Mouse (Mus musculus): Measurements from ENCODE around the gene Gm14597. TPM values are rescaled to one million over a fixed set of nuclear protein-coding genes. Genes with fewer than 3 reads are reported as not detected.
A peak's percentile ranks its signal among the peaks of the same experiment; 100 is the strongest.
"Not testable (repeated sequence)": the region's sequence is repeated elsewhere in the genome, so short reads cannot be mapped to it uniquely, and the experiment has no call there.

Gene Gm14597
- polyA plus RNA-seq, 1 experiment from 2014 or later, result not detected

- no peak overlapping the region for H3K4me3 ChIP-seq (ENCODE audit: control insufficient read depth in 1 of 2, insufficient read depth in 1 of 2, low read depth in 1 of 2, low read length in 2 of 2)
- 2% methylated on average over 3 of the region's 3 CpGs for WGBS
- H3K36me3 ChIP-seq (ENCODE audit: control insufficient read depth, insufficient read depth, low read length), result no peaks in the 10 kb centered on the region
- no peak overlapping the region for H3K9ac ChIP-seq (ENCODE audit: low read length)
- H3K27ac ChIP-seq (replicated peaks in 1 of 2; ENCODE audit: control insufficient read depth in 1 of 2, insufficient read depth in 1 of 2, low read depth in 2 of 2, low read length in 2 of 2), result no peak overlapping the region
- H3K4me1 ChIP-seq (ENCODE audit: control insufficient read depth in 2 of 2, insufficient read depth in 2 of 2, low read length in 2 of 2), result no peaks in the 10 kb centered on the region
- H3K27me3 ChIP-seq (ENCODE audit: control insufficient read depth, insufficient read depth, low read length), result no peaks in the 10 kb centered on the region
- H3K4me2 ChIP-seq (ENCODE audit: low read length), result no peak overlapping the region
- ATAC-seq (ENCODE audit: insufficient number of reproducible peaks, insufficient read depth, low FRiP score, low read depth), result no peak
- no peaks in the 10 kb centered on the region for H3K9me3 ChIP-seq (ENCODE audit: control insufficient read depth, low read length)
These were observed 1.8 kb upstream of the Gm14597 start for GRCm38 (mm10) chrX:53610571-53610970.

- peak overlapping the region; percentile 67 to 78 for H3K27ac ChIP-seq (replicated peaks in 1 of 2; ENCODE audit: control insufficient read depth in 1 of 2, insufficient read depth in 1 of 2, low read depth in 2 of 2, low read length in 2 of 2)
- peak overlapping the region; percentile 66 for H3K4me2 ChIP-seq (ENCODE audit: low read length)
- peak overlapping the region; percentile 49 to 72 for H3K4me3 ChIP-seq (ENCODE audit: control insufficient read depth in 1 of 2, insufficient read depth in 1 of 2, low read depth in 1 of 2, low read length in 2 of 2)
- no peaks in the 10 kb centered on the region for H3K36me3 ChIP-seq (ENCODE audit: control insufficient read depth, insufficient read depth, low read length)
- no peaks in the 10 kb centered on the region for H3K27me3 ChIP-seq (ENCODE audit: control insufficient read depth, insufficient read depth, low read length)
- ATAC-seq (ENCODE audit: insufficient number of reproducible peaks, insufficient read depth, low FRiP score, low read depth), result peak; percentile 48; the same call in 1 of the 2 replicates
- WGBS, result 34% methylated on average over 15 of the region's 18 CpGs
- peak overlapping the region; percentile 70 for H3K9ac ChIP-seq (ENCODE audit: low read length)
- no peaks in the 10 kb centered on the region for H3K4me1 ChIP-seq (ENCODE audit: control insufficient read depth in 2 of 2, insufficient read depth in 2 of 2, low read length in 2 of 2)
- H3K9me3 ChIP-seq (ENCODE audit: control insufficient read depth, low read length), result no peaks in the 10 kb centered on the region
These were observed 511 bp downstream of the Gm14597 start for GRCm38 (mm10) chrX:53608122-53608813.

- Histone ChIP-seq H3K27ac (replicated peaks in 1 of 2; ENCODE audit: control insufficient read depth in 1 of 2, insufficient read depth in 1 of 2, low read depth in 2 of 2, low read length in 2 of 2) (peak within 1 kb of the TSS; percentile 67 to 78), H3K4me3 (ENCODE audit: control insufficient read depth in 1 of 2, insufficient read depth in 1 of 2, low read depth in 1 of 2, low read length in 2 of 2) (peak within 1 kb of the TSS; percentile 49 to 72), H3K36me3 (ENCODE audit: control insufficient read depth, insufficient read depth, low read length) (no peaks in the 10 kb centered on the region), H3K27me3 (ENCODE audit: control insufficient read depth, insufficient read depth, low read length) (no peaks in the 10 kb centered on the region), H3K9me3 (ENCODE audit: control insufficient read depth, low read length) (no peaks in the 10 kb centered on the region), H3K4me1 (ENCODE audit: control insufficient read depth in 2 of 2, insufficient read depth in 2 of 2, low read length in 2 of 2) (no peaks in the 10 kb centered on the region), H3K4me2 (ENCODE audit: low read length) (peak within 1 kb of the TSS; percentile 66), H3K9ac (ENCODE audit: low read length) (peak within 1 kb of the TSS; percentile 70)
- peak; percentile 70; the same call in 1 of the 2 replicates for ATAC-seq (ENCODE audit: insufficient number of reproducible peaks, insufficient read depth, low FRiP score, low read depth)
- WGBS, result 25% methylated on average over 19 of the region's 20 CpGs
These were observed 1.3 kb downstream of the Gm14597 start, which contains the start of gene Rtl8c for GRCm38 (mm10) chrX:53607242-53608121. Gene Rtl8c, plus strand, starts transcription at chrX:53608032.

GRCm38 (mm10) chrX:53606176-53606575 is 2.6 kb downstream of the Gm14597 start:
- H3K27ac ChIP-seq (replicated peaks in 1 of 2; ENCODE audit: control insufficient read depth in 1 of 2, insufficient read depth in 1 of 2, low read depth in 2 of 2, low read length in 2 of 2); H3K9ac ChIP-seq (ENCODE audit: low read length); H3K4me2 ChIP-seq (ENCODE audit: low read length); H3K4me1 ChIP-seq (ENCODE audit: control insufficient read depth in 2 of 2, insufficient read depth in 2 of 2, low read length in 2 of 2); H3K27me3 ChIP-seq (ENCODE audit: control insufficient read depth, insufficient read depth, low read length); ATAC-seq (ENCODE audit: insufficient number of reproducible peaks, insufficient read depth, low FRiP score, low read depth); H3K4me3 ChIP-seq (ENCODE audit: control insufficient read depth in 1 of 2, insufficient read depth in 1 of 2, low read depth in 1 of 2, low read length in 2 of 2); H3K36me3 ChIP-seq (ENCODE audit: control insufficient read depth, insufficient read depth, low read length); H3K9me3 ChIP-seq (ENCODE audit: control insufficient read depth, low read length): not testable (repeated sequence)
- WGBS, result 16% methylated on average over 1 of the region's 1 CpGs

- 43% methylated on average over 2 of the region's 2 CpGs for WGBS
- H3K36me3 ChIP-seq (ENCODE audit: control insufficient read depth, insufficient read depth, low read length); H3K27ac ChIP-seq (replicated peaks in 1 of 2; ENCODE audit: control insufficient read depth in 1 of 2, insufficient read depth in 1 of 2, low read depth in 2 of 2, low read length in 2 of 2); H3K4me1 ChIP-seq (ENCODE audit: control insufficient read depth in 2 of 2, insufficient read depth in 2 of 2, low read length in 2 of 2); H3K27me3 ChIP-seq (ENCODE audit: control insufficient read depth, insufficient read depth, low read length); H3K9ac ChIP-seq (ENCODE audit: low read length); H3K4me3 ChIP-seq (ENCODE audit: control insufficient read depth in 1 of 2, insufficient read depth in 1 of 2, low read depth in 1 of 2, low read length in 2 of 2); H3K9me3 ChIP-seq (ENCODE audit: control insufficient read depth, low read length); ATAC-seq (ENCODE audit: insufficient number of reproducible peaks, insufficient read depth, low FRiP score, low read depth); H3K4me2 ChIP-seq (ENCODE audit: low read length): not testable (repeated sequence)
These were observed 8.8 kb downstream of the Gm14597 start for GRCm38 (mm10) chrX:53599993-53600392.

- H3K27me3 ChIP-seq (ENCODE audit: control insufficient read depth, insufficient read depth, low read length); H3K4me1 ChIP-seq (ENCODE audit: control insufficient read depth in 2 of 2, insufficient read depth in 2 of 2, low read length in 2 of 2); H3K9me3 ChIP-seq (ENCODE audit: control insufficient read depth, low read length); H3K4me3 ChIP-seq (ENCODE audit: control insufficient read depth in 1 of 2, insufficient read depth in 1 of 2, low read depth in 1 of 2, low read length in 2 of 2); H3K9ac ChIP-seq (ENCODE audit: low read length); H3K36me3 ChIP-seq (ENCODE audit: control insufficient read depth, insufficient read depth, low read length); H3K4me2 ChIP-seq (ENCODE audit: low read length); H3K27ac ChIP-seq (replicated peaks in 1 of 2; ENCODE audit: control insufficient read depth in 1 of 2, insufficient read depth in 1 of 2, low read depth in 2 of 2, low read length in 2 of 2); ATAC-seq (ENCODE audit: insufficient number of reproducible peaks, insufficient read depth, low FRiP score, low read depth): not testable (repeated sequence)
- 48% methylated on average over 2 of the region's 4 CpGs for WGBS
These were observed 25.4 kb downstream of the Gm14597 start for GRCm38 (mm10) chrX:53583404-53583803.

GRCm38 (mm10) chrX:53581407-53581806 is 27.4 kb downstream of the Gm14597 start:
- not testable (repeated sequence) for H3K9ac ChIP-seq (ENCODE audit: low read length); H3K4me3 ChIP-seq (ENCODE audit: control insufficient read depth in 1 of 2, insufficient read depth in 1 of 2, low read depth in 1 of 2, low read length in 2 of 2); H3K4me1 ChIP-seq (ENCODE audit: control insufficient read depth in 2 of 2, insufficient read depth in 2 of 2, low read length in 2 of 2); H3K27ac ChIP-seq (replicated peaks in 1 of 2; ENCODE audit: control insufficient read depth in 1 of 2, insufficient read depth in 1 of 2, low read depth in 2 of 2, low read length in 2 of 2); H3K9me3 ChIP-seq (ENCODE audit: control insufficient read depth, low read length); H3K27me3 ChIP-seq (ENCODE audit: control insufficient read depth, insufficient read depth, low read length); ATAC-seq (ENCODE audit: insufficient number of reproducible peaks, insufficient read depth, low FRiP score, low read depth); H3K36me3 ChIP-seq (ENCODE audit: control insufficient read depth, insufficient read depth, low read length); H3K4me2 ChIP-seq (ENCODE audit: low read length)
- WGBS, result 82% methylated on average over 2 of the region's 4 CpGs
